Mouse (Mus musculus): ENCODE measurements around the gene Sdc4. TPM values are rescaled to one million over a fixed set of nuclear protein-coding genes. Genes with fewer than 3 reads are reported as not detected.

Sdc4 gene
- total and polyA plus RNA-seq, 3 experiments: not detected

DNA sequence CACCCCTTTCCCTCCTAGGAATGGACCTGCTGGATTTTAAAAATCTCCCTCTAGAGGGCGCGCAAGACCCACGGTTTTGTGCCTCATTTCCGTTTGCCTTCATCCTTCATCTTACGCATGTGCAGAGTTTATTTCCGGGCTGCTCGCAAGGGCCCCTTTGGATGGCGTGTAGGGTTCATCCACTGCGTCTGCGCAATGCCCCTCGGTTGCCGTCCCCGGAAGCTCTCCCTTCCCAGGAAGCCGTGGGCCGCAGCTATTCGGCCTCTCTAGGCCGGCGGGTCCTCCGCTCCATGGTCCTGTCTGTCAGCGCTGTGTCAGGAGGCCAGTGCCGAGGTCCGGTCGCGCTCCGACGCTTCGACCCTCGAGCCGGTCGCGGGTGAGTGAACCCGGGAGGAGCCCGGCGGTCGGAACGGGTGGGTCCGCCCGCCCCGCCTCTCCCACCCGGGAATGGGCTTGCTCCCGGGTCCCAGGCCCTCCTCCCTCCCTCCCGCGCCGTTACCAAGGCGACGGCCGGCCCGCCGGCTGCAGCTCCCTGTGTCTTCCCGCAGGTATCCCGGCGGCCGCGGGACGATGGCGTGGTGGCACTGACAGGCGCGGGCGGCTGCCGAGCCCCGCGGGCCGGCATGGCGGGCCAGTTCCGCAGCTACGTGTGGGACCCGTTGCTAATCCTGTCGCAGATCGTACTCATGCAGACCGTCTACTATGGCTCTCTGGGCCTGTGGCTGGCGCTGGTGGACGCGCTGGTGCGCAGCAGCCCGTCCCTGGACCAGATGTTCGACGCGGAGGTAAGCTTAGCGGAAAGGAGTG is 17.3 kb upstream of the Sdc4 start, which contains the start of gene Gm20458 (continued):
- peak; percentile 67; the same call in 1 of the 2 replicates for TF ChIP-seq TBP (IDR thresholded peaks at IDR 0.05; ENCODE audit: low read depth, low read length)
- TF ChIP-seq RCOR1 (IDR thresholded peaks at IDR 0.05; ENCODE audit: low read depth, low read length): no peak
- no peak for TF ChIP-seq TAL1 (IDR thresholded peaks at IDR 0.05; ENCODE audit: low read length)
- TF ChIP-seq USF1 (IDR thresholded peaks at IDR 0.05; ENCODE audit: low read depth, low read length): peak; percentile 41
- TF ChIP-seq MYB (IDR thresholded peaks at IDR 0.05; ENCODE audit: low read depth, low read length): no peak
- peak; percentile 73 for TF ChIP-seq RAD21 (IDR thresholded peaks at IDR 0.05; ENCODE audit: low read depth, low read length)
- no peak; the same call in 1 of the 2 replicates for TF ChIP-seq E2F4 (IDR thresholded peaks at IDR 0.05; ENCODE audit: borderline replicate concordance, low read depth, low read length)
- TF ChIP-seq POLR2A (IDR thresholded peaks at IDR 0.05; ENCODE audit: control insufficient read depth in 1 of 2, insufficient read depth in 1 of 2, low read depth in 1 of 2, low read length in 2 of 2, poor library complexity in 1 of 2): peak; percentile 66 to 73; a peak in 2 of 4 replicates
- no peak; the same call in 1 of the 2 replicates for TF ChIP-seq GABPA (IDR thresholded peaks at IDR 0.05; ENCODE audit: low read depth, low read length)
- TF ChIP-seq CHD1 (IDR thresholded peaks at IDR 0.05; ENCODE audit: low read depth, low read length): no peak
- peak; percentile 81 for TF ChIP-seq MXI1 (IDR thresholded peaks at IDR 0.05; ENCODE audit: low read depth, low read length)
- TF ChIP-seq HCFC1 (IDR thresholded peaks at IDR 0.05; ENCODE audit: low read depth, low read length): peak; percentile 98
- TF ChIP-seq MAX (IDR thresholded peaks at IDR 0.05; ENCODE audit: low read length): peak; percentile 31; the same call in 1 of the 2 replicates
- 0 out of 4 replicates have a peak, but pooled peaks of 1 of the 2 experiments have one; percentile 16 for TF ChIP-seq EP300 (IDR thresholded peaks at IDR 0.05; ENCODE audit: low read depth in 1 of 2, low read length in 2 of 2)
- peak; percentile 97 for TF ChIP-seq KAT2A (conservative IDR thresholded peaks at IDR 0.05; ENCODE audit: low read depth, low read length)
- TF ChIP-seq ZMIZ1 (IDR thresholded peaks at IDR 0.05; ENCODE audit: low read depth, low read length): no peak

GRCm38 (mm10) chr2:164458535-164458934 is 14.8 kb upstream of the Sdc4 start:
- Histone ChIP-seq H3K27ac (ENCODE audit: control insufficient read depth, low read depth, low read length) (no peak overlapping the region), H3K36me3 (ENCODE audit: control insufficient read depth in 1 of 2, insufficient read depth in 2 of 2, low read length in 2 of 2) (peaks cover 0 to 9% of the 10 kb centered on the region in 2 experiments; a peak in 2 of 4 replicates), H3K4me1 (ENCODE audit: control insufficient read depth in 1 of 2, insufficient read depth in 2 of 2, low read length in 2 of 2) (peaks cover 3 to 8% of the 10 kb centered on the region in 2 experiments; a peak in 2 of 4 replicates), H3K9me3 (replicated peaks; ENCODE audit: insufficient read depth, low read length) (no peaks in the 10 kb centered on the region), H3K79me2 (ENCODE audit: control insufficient read depth, insufficient read depth, low read length, poor library complexity) (peaks cover 21% of the 10 kb centered on the region), H3K9ac (ENCODE audit: control insufficient read depth, low read depth, low read length, poor library complexity, severe bottlenecking) (no peak overlapping the region), H3K4me3 (ENCODE audit: control insufficient read depth in 1 of 2, insufficient read depth in 1 of 2, low read depth in 2 of 2, low read length in 2 of 2) (no peak overlapping the region), H3K27me3 (ENCODE audit: control insufficient read depth in 1 of 2, insufficient read depth in 2 of 2, low read length in 2 of 2) (peaks cover 7 to 10% of the 10 kb centered on the region in 2 experiments; a peak in 3 of 4 replicates)
- no peak for DNase-seq (ENCODE audit: low read depth, low spot score)
- no peak for TF ChIP-seq MYB (IDR thresholded peaks at IDR 0.05; ENCODE audit: low read depth, low read length)
- TF ChIP-seq TBP (IDR thresholded peaks at IDR 0.05; ENCODE audit: low read depth, low read length): no peak
- no peak for TF ChIP-seq ELF1 (IDR thresholded peaks at IDR 0.05; ENCODE audit: low read depth, low read length)
- no peak for TF ChIP-seq NRF1 (IDR thresholded peaks at IDR 0.05; ENCODE audit: insufficient read depth, low read depth, low read length, poor library complexity, severe bottlenecking)
- TF ChIP-seq E2F4 (IDR thresholded peaks at IDR 0.05; ENCODE audit: borderline replicate concordance, low read depth, low read length): no peak
- TF ChIP-seq ZC3H11A (IDR thresholded peaks at IDR 0.05; ENCODE audit: low read depth, low read length): no peak
- no peak for TF ChIP-seq RCOR1 (IDR thresholded peaks at IDR 0.05; ENCODE audit: low read depth, low read length)
- no peak for TF ChIP-seq NELFE (IDR thresholded peaks at IDR 0.05; ENCODE audit: low read depth, low read length)
- no peak for TF ChIP-seq UBTF (IDR thresholded peaks at IDR 0.05; ENCODE audit: borderline replicate concordance, insufficient read depth, low read depth, low read length)
- TF ChIP-seq USF2 (IDR thresholded peaks at IDR 0.05; ENCODE audit: borderline replicate concordance in 1 of 2, insufficient read depth in 1 of 2, low read depth in 1 of 2, low read length in 2 of 2): no peak
- TF ChIP-seq HCFC1 (IDR thresholded peaks at IDR 0.05; ENCODE audit: low read depth, low read length): no peak
- TF ChIP-seq ZMIZ1 (IDR thresholded peaks at IDR 0.05; ENCODE audit: low read depth, low read length): no peak
- TF ChIP-seq MAX (IDR thresholded peaks at IDR 0.05; ENCODE audit: low read length): no peak
- no peak for TF ChIP-seq ETS1 (IDR thresholded peaks at IDR 0.05; ENCODE audit: low read depth, low read length)
- no peak for TF ChIP-seq RAD21 (IDR thresholded peaks at IDR 0.05; ENCODE audit: low read depth, low read length)

Data from MEL (cell line).